Mouse (Mus musculus): ENCODE results near the gene Acer2.

The Acer2 gene

GRCm38 (mm10) chr4:86955448-86955847, 81.3 kb downstream of the Acer2 start:
- DNase-seq (ENCODE audit: low spot score in 2 of 2), result no peak

DNA sequence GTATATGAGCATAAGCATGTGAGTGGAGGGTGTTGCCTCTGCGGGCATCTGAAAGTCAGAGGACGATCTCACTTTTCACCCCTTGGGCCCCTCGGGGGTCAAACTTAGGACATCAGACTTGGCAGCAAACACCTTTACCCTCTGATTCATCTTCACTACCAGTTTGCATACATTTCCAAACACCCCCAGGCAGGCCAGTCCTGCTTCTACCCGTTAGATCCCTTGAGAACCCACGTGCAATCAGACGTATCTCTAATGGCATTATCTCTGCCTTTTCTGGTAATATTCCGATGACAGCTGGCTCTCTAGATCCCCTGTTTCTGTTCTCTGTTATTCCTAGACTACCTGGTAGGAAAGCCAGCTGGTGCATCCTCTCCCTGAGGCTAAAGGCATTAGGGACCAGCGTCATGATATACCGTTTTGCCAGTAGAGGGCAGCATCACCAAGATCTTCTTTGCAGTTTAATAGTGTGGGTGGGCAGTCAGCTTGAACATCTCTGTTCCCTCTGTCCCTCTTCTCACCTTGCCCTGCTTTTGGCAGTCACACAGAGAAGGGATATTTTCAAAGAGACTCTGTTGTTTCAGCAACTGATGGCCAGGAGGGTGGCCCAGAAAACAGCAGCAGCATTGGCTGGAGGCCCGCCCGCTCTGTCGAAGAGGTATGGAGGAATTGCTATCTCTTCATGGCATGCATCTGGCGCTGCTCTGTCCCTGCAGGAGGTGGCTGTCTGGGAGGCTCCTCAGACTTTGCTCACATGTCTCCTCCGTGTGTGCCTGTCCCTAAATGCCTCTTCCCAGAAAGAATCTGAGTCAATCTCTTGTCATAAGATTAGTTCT, 83.6 kb downstream of the Acer2 start:
- no peak for DNase-seq (ENCODE audit: low spot score in 2 of 2)

DNA sequence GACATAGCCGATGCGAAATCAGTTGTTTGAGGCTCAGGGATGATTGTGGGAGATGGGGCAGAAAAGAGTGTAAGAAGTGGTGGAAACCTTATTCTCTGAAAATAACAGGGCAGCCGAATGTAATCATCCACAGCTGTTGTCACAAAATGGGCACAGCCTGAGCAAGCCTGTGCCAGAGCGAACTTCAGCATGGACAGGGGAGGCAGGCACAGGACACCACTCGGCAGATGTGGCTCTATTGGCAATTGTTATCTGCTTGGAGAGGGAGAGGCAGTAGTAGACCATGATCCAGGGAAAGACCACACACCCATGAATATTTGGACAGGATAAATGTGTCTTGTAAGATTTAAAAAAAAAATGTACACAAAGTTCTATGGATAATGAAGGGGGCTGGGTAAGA, 103.1 kb downstream of the Acer2 start:
- DNase-seq (ENCODE audit: low spot score in 2 of 2), result no peak

Data from natural killer cell, adult 2 months (primary cell).